Mouse (Mus musculus) neural tube, embryonic 13.5 days (tissue): ENCODE measurements at regions not wholly inside any gene's neighbourhood (a gene's known extent, or its start where the extent isn't known, plus 50 kb on each side); places are given as distances from the start of the nearest gene placed in this dataset.

Experiments
- ATAC-seq: fragments of 200-750 bp; cut with Nextera tagmentation; 2 replicates; pipeline ENCODE4 v1.8.0; 2017; ENCODE audit warnings: low read depth, mild to moderate bottlenecking, moderate TSS enrichment, moderate library complexity
- H3K27ac ChIP-seq: fragments of 300-500 bp; sonication (generic); replicated peaks from 2 replicates; pipeline ENCODE4 v1.5.1; 2015; ENCODE audit warnings: moderate library complexity, mild to moderate bottlenecking, inconsistent platforms
- H3K27me3 ChIP-seq: fragments of 300-500 bp; sonication (generic); 2 replicates; pipeline ENCODE4 v1.6.1; 2015; ENCODE audit warnings: mild to moderate bottlenecking, inconsistent platforms
- H3K36me3 ChIP-seq: fragments of 300-500 bp; sonication (generic); 2 replicates; pipeline ENCODE4 v1.6.1; 2015; ENCODE audit warnings: mild to moderate bottlenecking, inconsistent platforms
- H3K4me1 ChIP-seq: fragments of 300-500 bp; sonication (generic); replicated peaks from 2 replicates; pipeline ENCODE4 v1.6.1; 2015; ENCODE audit warnings: inconsistent platforms
- H3K4me2 ChIP-seq: fragments of 300-500 bp; sonication (generic); 2 replicates; pipeline ENCODE4 v1.6.1; 2015; ENCODE audit warnings: inconsistent platforms, mild to moderate bottlenecking, moderate library complexity
- H3K4me3 ChIP-seq: fragments of 300-500 bp; sonication (generic); 2 replicates; pipeline ENCODE4 v1.5.1; 2015; ENCODE audit warnings: mild to moderate bottlenecking, inconsistent platforms
- H3K9ac ChIP-seq: fragments of 300-500 bp; sonication (generic); 2 replicates; pipeline ENCODE4 v1.6.1; 2015; ENCODE audit warnings: moderate library complexity, mild to moderate bottlenecking, inconsistent platforms
- H3K9me3 ChIP-seq: fragments of 300-500 bp; sonication (generic); 2 replicates; pipeline ENCODE4 v1.6.1; 2016; ENCODE audit warnings: inconsistent platforms
- WGBS: fragments of 180-500 bp; shearing (Covaris S2); methylation state at CpG from one replicate; pipeline ENCODE4 v1.1.7; 2015; 5-methylcytosine and 5-hydroxymethylcytosine counted together

DNA sequence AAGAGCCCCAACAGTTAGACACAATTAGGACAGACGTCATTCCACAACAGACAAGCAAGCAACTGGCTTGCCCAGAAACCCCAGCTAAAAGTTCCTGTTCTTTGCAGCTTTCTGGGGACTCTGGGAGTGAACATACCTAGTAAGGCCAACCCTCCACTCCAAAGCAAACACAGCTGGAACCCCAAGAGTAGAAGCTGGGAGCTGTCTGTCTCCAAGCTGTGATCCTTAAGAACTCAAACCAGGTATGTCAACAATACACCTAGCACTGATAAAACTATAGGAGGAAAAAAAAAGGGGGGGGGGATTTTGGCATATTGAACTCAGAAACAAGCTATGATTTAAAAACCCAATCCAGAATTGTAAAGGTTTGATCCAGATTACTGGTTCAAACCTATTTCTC, 84.2 kb upstream of the Basp1 start:
- Histone ChIP-seq H3K4me1 (0 out of 2 replicates have a peak, but pooled peaks cover 10% of the 10 kb centered on the region), H3K4me2 (no peak overlapping the region)
- 62% methylated on average over 1 of the region's 1 CpGs for WGBS

DNA sequence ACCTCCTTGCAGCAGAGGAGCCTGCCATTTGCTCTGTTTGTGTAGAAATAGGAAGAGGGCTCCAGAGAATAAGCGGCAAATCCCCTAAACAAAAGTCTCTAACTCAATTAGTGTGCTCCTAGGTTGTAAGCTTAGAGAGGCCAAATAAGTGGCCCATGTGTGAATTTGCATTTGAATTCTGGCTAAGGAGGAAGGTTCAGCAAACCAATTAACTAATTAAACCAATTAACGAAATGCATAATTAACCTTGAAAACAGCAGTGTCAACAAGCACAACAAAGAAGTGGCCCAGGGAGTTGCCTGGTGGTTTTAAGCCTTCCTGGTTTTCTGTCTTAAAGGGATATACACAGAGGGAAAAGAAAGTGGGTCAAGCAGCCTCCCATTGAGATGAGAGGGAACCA, 84.9 kb upstream of the Basp1 start:
- Histone ChIP-seq H3K27ac (no peak overlapping the region), H3K9me3 (no peaks in the 10 kb centered on the region), H3K4me2 (no peak overlapping the region), H3K36me3 (no peaks in the 10 kb centered on the region), H3K4me1 (0 out of 2 replicates have a peak, but pooled peaks cover 10% of the 10 kb centered on the region), H3K4me3 (no peak overlapping the region), H3K27me3 (0 out of 2 replicates have a peak, but pooled peaks cover 4% of the 10 kb centered on the region), H3K9ac (no peak overlapping the region)
- WGBS: 6% methylated on average over 2 of the region's 2 CpGs
- ATAC-seq: peak; percentile 67; the same call in 1 of the 2 replicates

More for the DNA sequence above, 84.2 kb upstream of the Basp1 start:
- no peak overlapping the region for H3K4me3 ChIP-seq
- no peaks in the 10 kb centered on the region for H3K9me3 ChIP-seq
- ATAC-seq: no peak
- H3K27ac ChIP-seq: no peak overlapping the region
- no peaks in the 10 kb centered on the region for H3K36me3 ChIP-seq
- 0 out of 2 replicates have a peak, but pooled peaks cover 4% of the 10 kb centered on the region for H3K27me3 ChIP-seq
- H3K9ac ChIP-seq: no peak overlapping the region

DNA sequence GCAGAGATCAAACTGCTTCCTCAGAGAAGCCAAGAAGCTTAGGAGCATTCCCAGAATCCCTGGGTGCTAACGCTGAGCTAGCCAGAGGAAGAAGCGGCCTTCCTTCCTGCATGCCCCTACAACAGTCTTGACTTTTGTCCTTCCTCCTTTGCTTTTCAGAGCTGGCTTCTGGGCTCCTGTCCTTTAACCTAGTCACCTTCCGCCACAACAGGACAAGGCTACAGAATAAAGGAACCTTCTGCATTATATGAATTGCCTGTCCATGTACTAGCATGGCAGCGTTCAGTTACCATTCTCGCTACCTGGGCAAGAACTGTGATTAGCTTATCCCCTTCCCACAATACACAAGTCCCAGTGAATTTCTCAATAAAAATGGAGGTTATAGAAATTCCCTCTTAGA, 88.9 kb upstream of the Basp1 start:
- no peak overlapping the region for H3K9ac ChIP-seq
- no peak overlapping the region for H3K4me2 ChIP-seq
- ATAC-seq: no peak
- 0 out of 2 replicates have a peak, but pooled peaks cover 10% of the 10 kb centered on the region for H3K4me1 ChIP-seq
- no peaks in the 10 kb centered on the region for H3K9me3 ChIP-seq
- WGBS: 85% methylated on average over 5 of the region's 5 CpGs
- no peaks in the 10 kb centered on the region for H3K36me3 ChIP-seq
- H3K27ac ChIP-seq: no peak overlapping the region
- H3K4me3 ChIP-seq: no peak overlapping the region
- 0 out of 2 replicates have a peak, but pooled peaks cover 4% of the 10 kb centered on the region for H3K27me3 ChIP-seq

DNA sequence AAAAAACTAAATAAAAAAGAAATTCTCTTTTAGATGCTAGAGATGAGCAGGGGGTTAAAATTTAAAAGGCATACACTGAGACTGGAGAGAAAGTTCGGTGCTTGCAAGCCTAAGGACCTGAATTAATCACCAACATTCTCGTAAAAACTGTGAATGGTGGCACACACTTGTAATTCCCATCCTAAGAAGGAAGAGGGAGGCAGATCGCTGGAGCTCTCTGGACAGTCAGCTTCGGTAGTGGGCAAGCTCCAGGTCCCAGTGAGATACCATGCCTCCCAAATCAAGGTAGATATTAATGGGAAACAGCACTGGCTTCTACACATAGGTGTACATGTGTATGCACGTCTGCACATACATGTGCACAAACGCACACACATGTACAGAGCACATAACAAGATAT, 89.5 kb upstream of the Basp1 start:
- H3K9me3 ChIP-seq: no peaks in the 10 kb centered on the region
- 0 out of 2 replicates have a peak, but pooled peaks cover 4% of the 10 kb centered on the region for H3K27me3 ChIP-seq
- ATAC-seq: no peak
- no peak overlapping the region for H3K4me2 ChIP-seq
- WGBS: 67% methylated on average over 6 of the region's 6 CpGs
- no peak overlapping the region for H3K27ac ChIP-seq
- H3K4me1 ChIP-seq: 0 out of 2 replicates have a peak, but pooled peaks cover 9% of the 10 kb centered on the region
- no peaks in the 10 kb centered on the region for H3K36me3 ChIP-seq
- no peak overlapping the region for H3K4me3 ChIP-seq
- H3K9ac ChIP-seq: no peak overlapping the region

DNA sequence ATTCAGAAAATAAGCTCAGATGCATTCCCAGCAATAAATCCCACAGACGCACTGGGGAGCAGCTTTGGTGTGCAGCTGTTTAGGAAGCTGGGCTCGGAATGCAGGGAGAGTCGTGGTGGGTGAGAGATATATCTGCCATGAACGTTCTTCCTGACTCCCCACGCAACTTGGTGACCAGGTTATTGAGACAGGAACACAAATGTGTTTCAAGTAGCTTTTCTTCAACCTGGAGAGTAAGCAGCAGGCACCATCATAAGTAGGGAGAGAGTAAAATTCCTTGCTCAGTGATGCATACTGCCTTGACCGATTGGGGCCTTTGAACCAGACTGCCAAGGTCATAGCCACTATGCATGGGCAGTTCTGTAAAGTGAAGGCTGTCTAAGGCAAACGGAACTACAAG, 95.6 kb upstream of the Basp1 start:
- no peaks in the 10 kb centered on the region for H3K27me3 ChIP-seq
- no peak overlapping the region for H3K9ac ChIP-seq
- H3K4me2 ChIP-seq: no peak overlapping the region
- no peaks in the 10 kb centered on the region for H3K9me3 ChIP-seq
- H3K4me1 ChIP-seq: peaks cover 9% of the 10 kb centered on the region
- WGBS: 48% methylated on average over 7 of the region's 7 CpGs
- H3K27ac ChIP-seq: no peak overlapping the region
- no peak overlapping the region for H3K4me3 ChIP-seq
- ATAC-seq: no peak
- H3K36me3 ChIP-seq: no peaks in the 10 kb centered on the region

DNA sequence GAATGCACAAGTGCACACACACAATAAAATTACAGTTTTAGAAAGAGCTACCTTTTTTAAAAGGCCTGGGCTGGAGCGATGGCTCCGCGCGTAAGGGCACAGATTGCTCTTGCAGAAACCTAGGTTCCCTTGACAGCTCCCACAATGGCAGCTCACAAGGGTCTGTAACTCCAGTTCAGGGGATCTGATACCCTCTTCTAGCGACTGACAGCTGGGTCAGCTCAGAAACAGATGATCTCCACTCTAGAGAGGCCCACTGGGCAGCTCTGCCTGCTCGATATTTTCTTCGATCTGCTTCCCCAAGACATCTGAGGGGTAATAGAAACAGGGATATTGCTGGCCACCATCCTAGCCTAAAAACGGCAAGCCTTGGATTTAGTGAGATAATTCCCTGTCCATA, 96.0 kb upstream of the Basp1 start:
- ATAC-seq: no peak
- Histone ChIP-seq H3K36me3 (no peaks in the 10 kb centered on the region), H3K27me3 (no peaks in the 10 kb centered on the region), H3K9ac (no peak overlapping the region), H3K9me3 (no peaks in the 10 kb centered on the region), H3K4me1 (peaks cover 9% of the 10 kb centered on the region), H3K4me3 (no peak overlapping the region), H3K4me2 (no peak overlapping the region), H3K27ac (no peak overlapping the region)
- 78% methylated on average over 8 of the region's 8 CpGs for WGBS

DNA sequence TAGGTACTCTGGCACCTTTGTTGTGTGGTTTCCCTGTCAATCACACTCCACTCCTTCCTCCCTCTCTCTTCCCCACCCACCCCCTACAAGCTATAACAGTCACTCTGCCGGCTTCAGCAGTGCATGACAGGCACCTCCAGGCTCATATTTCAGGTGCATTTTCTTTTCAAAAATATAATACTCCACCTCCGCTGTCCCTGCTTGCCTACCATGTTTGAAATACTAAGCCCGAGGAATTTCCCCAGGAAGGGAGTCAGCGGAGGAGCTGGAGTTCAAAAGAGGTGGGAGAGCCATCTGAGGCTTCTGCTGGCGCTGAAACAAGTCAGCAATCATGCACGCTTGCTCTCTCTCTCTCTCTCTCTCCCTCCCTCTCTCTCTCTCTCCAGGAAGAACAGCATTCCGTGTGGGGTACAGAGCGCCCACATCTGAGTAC, 96.5 kb upstream of the Basp1 start:
- ATAC-seq: peak; percentile 23; the same call in 1 of the 2 replicates
- no peaks in the 10 kb centered on the region for H3K36me3 ChIP-seq
- no peaks in the 10 kb centered on the region for H3K27me3 ChIP-seq
- H3K27ac ChIP-seq: 0 out of 2 replicates have a peak overlapping the region, but pooled peaks have one; percentile 13
- no peak overlapping the region for H3K9ac ChIP-seq
- H3K9me3 ChIP-seq: no peaks in the 10 kb centered on the region
- peaks cover 9% of the 10 kb centered on the region for H3K4me1 ChIP-seq
- no peak overlapping the region for H3K4me3 ChIP-seq
- no peak overlapping the region for H3K4me2 ChIP-seq
- 59% methylated on average over 8 of the region's 8 CpGs for WGBS

DNA sequence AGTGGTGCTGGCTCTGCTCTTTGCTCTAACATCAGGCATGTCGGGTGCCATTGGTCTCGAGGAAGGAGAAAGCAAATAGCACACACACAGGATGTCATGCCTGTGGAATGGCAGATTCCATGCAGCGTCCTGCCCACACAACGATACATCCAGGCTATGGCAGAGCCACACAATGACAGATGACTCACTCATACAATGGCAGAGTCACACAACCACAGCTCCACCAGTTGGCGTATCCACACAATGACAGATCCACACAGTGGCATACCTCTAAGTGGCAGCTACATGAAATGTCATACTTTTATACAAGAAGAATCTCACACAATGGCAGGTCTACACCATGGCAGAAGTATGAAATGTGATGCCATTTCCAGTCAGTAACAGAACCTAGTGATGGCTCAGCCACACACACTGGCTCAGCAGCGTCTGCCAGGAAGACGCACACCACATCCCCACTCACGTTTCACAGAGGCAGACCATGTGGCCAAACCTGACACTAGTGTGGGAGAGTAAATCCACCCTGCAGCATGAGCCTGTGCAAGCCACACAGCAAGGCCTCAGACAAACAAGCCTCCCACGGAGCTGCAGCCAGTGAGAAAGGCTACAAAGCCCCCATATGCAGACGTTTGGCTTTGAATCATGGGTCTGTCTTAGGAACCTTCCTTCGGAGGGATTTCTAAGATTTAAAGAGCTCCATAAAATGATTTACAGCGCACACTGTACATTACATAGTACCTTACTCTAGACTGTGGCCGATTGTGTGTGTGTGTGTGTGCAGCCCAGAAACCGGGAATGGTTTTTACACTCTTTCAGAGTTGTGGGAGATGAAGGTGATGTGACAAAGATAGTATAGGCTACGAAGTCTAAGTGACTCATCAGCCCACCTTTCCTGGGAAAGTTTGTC, 104.0 kb upstream of the Myo10 start:
- Histone ChIP-seq H3K36me3 (no peaks in the 10 kb centered on the region), H3K4me3 (no peak overlapping the region), H3K4me1 (no peaks in the 10 kb centered on the region), H3K27me3 (no peaks in the 10 kb centered on the region), H3K9ac (no peak overlapping the region), H3K4me2 (no peak overlapping the region), H3K27ac (no peak overlapping the region), H3K9me3 (no peaks in the 10 kb centered on the region)
- no peak for ATAC-seq
- 75% methylated on average over 15 of the region's 15 CpGs for WGBS

DNA sequence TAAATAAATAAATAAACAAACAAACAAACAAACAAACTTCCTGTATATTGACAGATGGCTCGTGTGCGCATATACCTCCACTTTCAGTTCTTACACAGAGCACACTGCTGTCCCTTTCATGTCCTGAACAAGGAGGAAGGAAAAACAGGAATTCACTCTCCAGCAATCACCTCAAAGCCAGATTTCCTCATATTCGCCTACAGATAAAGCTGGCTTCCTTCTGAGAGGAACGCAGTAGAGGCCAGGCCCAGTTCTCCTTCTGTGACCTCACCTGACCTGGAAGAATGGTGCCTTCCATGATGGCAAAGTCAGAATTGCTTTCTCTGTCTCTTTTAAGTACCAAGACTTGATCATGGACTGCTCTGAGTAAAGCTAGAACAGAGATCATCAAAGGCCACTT, 98.1 kb upstream of the Myo10 start:
- no peaks in the 10 kb centered on the region for H3K36me3 ChIP-seq
- H3K27ac ChIP-seq: no peak overlapping the region
- H3K9ac ChIP-seq: no peak overlapping the region
- H3K27me3 ChIP-seq: no peaks in the 10 kb centered on the region
- H3K9me3 ChIP-seq: no peaks in the 10 kb centered on the region
- H3K4me2 ChIP-seq: no peak overlapping the region
- H3K4me1 ChIP-seq: no peaks in the 10 kb centered on the region
- no peak overlapping the region for H3K4me3 ChIP-seq
- 95% methylated on average over 4 of the region's 4 CpGs for WGBS
- ATAC-seq: no peak

DNA sequence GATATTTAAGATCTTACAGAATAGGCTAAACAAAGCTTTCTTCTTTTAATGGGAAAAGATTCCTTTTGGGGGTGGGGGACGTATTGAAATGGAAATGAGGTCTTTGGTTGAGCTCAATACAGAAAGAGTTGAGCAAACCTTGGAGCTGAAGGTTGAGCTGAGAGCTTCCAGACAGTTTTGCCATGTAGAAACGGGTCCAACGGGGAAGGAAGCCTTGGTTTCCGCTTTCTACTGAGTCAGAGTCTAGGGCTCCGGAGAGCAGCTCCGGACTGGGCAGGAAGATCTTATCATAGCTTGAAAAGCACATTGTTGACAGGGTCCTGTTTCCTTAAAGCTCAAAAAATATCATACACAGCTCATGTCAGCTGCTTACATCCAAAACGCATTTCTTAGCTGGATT, 97.0 kb upstream of the Myo10 start:
- Histone ChIP-seq H3K4me1 (no peaks in the 10 kb centered on the region), H3K9ac (no peak overlapping the region), H3K4me2 (no peak overlapping the region), H3K27ac (no peak overlapping the region), H3K36me3 (no peaks in the 10 kb centered on the region), H3K27me3 (no peaks in the 10 kb centered on the region), H3K9me3 (no peaks in the 10 kb centered on the region), H3K4me3 (no peak overlapping the region)
- ATAC-seq: no peak
- WGBS: 77% methylated on average over 7 of the region's 7 CpGs

DNA sequence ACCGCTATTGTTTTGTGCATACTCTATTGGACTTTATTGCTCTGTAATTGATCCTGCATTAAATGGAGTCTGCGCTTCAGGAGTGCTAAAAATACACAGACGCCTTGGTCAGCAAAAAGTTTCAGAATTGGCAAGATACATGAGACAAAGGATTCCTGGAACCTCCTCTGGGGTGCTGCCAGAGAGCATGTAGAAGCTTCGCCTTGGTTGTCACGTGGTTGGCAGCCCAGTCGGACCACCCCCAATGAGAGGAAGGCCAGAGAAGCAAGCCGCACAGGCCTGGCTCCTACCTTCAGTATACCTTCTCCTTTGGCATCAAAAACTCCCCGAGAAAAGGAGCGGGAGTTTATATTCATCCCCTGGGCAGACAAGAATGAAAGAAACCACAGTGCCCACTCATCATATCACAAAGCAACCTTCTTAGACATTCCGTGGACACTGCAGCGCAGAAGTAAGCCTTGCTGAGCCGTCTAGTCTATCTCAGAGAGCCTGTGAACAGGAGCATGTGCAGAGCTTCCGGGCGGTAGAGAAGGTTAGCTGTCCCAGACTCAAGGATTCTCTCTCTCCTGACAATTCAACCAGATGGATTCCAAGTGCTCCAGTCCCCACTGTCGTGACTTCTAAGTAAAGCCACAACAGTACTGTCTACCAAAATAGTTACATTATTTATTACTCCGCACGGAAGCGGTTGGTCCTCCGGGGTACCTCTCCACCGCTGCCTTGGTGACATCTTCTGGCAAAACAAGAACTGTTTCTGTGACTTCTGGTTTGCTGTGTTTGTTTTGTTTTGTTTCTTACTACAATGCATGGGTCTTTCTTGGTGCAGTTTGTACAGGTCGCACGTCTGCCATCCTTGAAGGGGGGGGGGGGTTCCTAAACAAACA, 85.6 kb upstream of the Myo10 start:
- Histone ChIP-seq H3K9me3 (no peaks in the 10 kb centered on the region), H3K27ac (no peak overlapping the region), H3K9ac (no peak overlapping the region), H3K36me3 (no peaks in the 10 kb centered on the region), H3K4me1 (no peaks in the 10 kb centered on the region), H3K4me3 (no peak overlapping the region), H3K27me3 (no peaks in the 10 kb centered on the region), H3K4me2 (no peak overlapping the region)
- ATAC-seq: peak; percentile 32
- 71% methylated on average over 22 of the region's 22 CpGs for WGBS
